Mouse (Mus musculus): ENCODE data around the gene Fam19a4. TPM values are rescaled to one million over a fixed set of nuclear protein-coding genes. Genes with fewer than 3 reads are reported as not detected.

Gene Fam19a4
- 1 to 10 TPM in 1 of 2 experiments, under 1 TPM in 1; 0.69 to 2.0 TPM for total RNA-seq (2021)
- long read RNA-seq, experiment 1, partial matches to known transcripts: 0 of 1 reads
- long read RNA-seq, experiment 1, other reads (novel, unspliced or antisense): 0 of 1 reads
- long read RNA-seq, experiment 2, partial matches to known transcripts: 0 of 1 reads
- long read RNA-seq, experiment 2, other reads (novel, unspliced or antisense): 0 of 1 reads

DNA sequence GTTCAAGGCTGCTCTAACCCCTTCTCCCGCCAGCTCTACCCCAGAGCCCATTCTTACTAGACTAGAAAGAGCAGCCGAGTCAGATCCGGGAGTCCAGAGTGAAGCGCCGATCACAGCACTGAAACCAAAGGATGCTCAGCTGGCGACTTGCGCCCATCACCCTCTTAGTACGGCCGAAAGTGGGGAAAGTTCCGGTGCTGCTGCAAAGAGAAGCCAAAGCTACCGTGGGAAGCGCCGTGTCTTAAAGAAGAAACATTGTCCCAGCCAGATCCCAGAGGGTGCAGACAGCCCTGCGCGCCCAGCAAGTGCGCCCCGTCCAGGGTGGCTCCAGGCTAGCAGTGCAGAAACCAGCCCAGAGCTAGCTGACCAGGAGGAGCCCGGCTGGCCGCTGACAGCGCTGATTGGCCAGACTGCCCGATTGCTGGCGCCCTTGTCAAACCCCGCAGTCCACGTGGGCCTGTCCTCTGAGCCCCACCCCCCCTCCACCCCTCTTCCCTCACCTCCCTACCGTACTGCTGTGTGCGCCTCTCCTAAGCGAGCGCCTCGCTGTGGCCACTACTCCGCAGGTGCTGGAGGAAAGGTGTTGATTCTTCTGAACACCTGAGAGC lies at the start of gene Fam19a4:
Gene Fam19a4, minus strand, starts transcription at position 340 of the 608 bp plus-strand sequence.
- DNase-seq (ENCODE audit: low spot score in 2 of 2): peak in 1 of 2 experiments; percentile 4

DNA sequence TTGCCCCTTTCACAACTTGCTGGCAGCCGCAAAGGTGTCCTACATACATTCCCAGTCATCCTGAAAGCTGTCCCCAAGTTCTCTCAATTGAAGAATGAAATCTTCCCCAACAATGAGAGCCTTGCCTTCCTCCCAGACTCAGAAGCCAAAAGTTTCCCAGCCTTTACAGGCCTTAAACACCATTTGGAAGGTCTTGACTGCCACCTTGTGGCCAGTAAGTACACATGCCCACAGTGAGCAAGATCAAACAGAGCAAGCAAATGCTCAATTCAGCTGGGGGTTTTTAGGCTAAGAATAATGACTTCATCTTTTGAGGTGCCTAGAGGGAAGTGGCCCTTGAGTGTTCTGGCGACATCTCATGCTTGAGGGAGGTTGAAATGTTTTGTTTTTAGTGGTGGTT lies 46.6 kb upstream of the Fam19a4 start:
- DNase-seq (ENCODE audit: low spot score in 2 of 2): peak; percentile 32 to 70

GRCm38 (mm10) chr6:97106106-97106505 lies 45.9 kb upstream of the Fam19a4 start:
- peak in 1 of 2 experiments; percentile 30 for DNase-seq (ENCODE audit: low spot score in 2 of 2)

- no peak for DNase-seq (ENCODE audit: low spot score in 2 of 2)
These were observed 44.1 kb upstream of the Fam19a4 start for GRCm38 (mm10) chr6:97104264-97104852.

GRCm38 (mm10) chr6:97101958-97102702 lies 41.9 kb upstream of the Fam19a4 start:
- DNase-seq (ENCODE audit: low spot score in 2 of 2): no peak

DNA sequence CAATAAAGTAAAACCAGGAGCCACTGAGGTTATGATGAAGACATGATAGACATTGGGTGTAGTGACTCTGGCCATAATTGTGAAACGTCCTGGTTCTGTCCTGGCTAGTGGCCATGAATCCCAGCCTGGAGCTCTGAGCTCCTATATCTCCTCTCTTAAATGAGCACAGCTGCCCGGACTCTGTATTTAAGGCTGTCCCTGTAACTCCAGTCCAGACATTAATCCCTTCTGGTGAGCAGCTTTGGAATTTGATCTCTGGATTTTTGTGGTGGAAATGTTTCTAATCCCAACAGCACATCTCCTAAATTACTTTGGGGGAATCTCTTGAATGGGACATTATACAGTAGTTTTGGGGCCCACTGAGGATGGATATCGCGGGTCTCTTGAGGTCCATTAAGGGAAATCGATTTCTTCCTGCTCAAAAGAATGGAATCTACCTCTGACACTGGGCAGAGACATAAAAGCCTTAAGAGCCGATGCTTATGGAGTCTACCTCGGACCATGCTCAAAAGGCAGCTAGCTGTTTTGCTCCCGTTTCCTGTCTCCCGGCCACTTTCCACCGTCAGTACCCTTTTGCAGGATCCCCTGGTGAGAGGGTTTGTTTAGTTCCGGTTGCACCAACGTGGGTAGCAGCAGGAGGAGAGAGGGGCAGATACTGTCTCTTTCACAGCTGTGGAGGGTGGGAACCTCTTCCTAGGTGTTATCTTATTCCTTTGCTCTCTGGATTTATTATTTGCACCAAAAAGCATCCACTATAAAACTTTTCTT lies 41.2 kb upstream of the Fam19a4 start:
- DNase-seq (ENCODE audit: low spot score in 2 of 2): no peak

GRCm38 (mm10) chr6:97082336-97082735 lies 22.1 kb upstream of the Fam19a4 start:
- DNase-seq (ENCODE audit: low spot score in 2 of 2): no peak

GRCm38 (mm10) chr6:97080016-97080415 lies 19.8 kb upstream of the Fam19a4 start:
- no peak for DNase-seq (ENCODE audit: low spot score in 2 of 2)

DNA sequence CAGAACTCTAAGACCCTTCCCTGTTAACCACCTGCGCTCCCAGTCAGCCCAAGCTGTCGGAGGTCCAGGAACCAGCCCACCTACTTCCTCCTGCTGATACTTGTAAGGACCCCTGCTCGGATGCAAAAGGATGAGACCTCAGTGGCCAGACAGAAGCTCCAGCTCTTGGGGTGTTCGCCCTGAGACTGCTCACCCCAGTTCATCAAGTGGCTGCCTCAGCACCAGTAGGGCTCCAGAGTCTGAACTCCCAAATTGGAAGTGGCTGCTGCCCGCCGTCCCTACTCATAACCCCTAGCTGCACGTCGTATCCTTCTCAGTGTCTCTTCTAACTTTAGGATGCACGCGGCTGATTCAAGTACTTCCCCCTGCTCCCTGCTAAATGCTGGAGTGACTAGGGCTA lies 614 bp downstream of the Fam19a4 start:
- DNase-seq (ENCODE audit: low spot score in 2 of 2): no peak

DNA sequence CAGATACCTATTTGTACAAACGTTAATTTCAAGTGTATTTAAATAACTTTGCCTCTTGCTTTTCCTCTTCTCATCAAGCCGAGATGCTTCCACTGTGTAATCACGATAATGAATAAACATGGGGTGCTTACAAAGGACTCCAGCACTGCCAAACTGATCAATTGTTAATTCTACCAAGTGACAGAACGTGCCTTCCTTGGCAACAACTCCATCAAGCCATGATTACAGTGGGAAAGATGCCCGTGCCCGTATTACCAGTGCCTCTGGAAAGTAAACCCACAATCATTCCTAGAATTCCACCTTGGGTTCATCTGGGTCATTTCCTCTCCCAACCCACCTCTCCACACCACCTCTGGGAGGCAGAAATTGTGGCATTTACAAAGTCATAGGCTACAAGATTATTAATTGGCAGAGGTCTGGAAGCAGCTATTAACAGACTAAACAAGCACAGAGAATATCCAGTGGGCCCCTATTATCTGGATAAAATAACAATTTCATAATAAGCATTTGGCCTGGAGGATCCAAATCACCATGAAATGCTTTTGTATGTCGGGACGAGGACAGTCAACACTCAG lies 7.9 kb downstream of the Fam19a4 start:
- DNase-seq (ENCODE audit: low spot score in 2 of 2): peak in 1 of 2 experiments; percentile 50

DNA sequence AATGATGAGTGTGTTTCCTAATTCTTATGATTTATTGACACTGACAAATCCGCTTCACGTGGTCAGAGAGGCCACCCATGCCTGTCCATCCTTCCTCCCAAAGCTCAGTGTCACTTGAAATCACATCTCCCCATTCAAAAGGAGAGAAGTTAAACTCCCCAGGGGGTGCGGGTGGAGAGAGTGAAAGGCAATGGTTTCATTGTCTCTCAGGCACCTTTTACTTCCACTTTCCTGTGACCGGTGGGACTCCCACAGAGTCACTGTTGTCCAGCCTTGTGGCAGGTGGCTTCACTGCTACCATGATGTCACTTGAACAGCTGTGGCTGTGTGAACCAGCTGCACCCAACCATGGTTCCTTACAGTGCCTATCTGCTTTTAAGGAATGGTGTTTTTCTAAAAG lies 11.8 kb downstream of the Fam19a4 start:
- no peak for DNase-seq (ENCODE audit: low spot score in 2 of 2)

DNA sequence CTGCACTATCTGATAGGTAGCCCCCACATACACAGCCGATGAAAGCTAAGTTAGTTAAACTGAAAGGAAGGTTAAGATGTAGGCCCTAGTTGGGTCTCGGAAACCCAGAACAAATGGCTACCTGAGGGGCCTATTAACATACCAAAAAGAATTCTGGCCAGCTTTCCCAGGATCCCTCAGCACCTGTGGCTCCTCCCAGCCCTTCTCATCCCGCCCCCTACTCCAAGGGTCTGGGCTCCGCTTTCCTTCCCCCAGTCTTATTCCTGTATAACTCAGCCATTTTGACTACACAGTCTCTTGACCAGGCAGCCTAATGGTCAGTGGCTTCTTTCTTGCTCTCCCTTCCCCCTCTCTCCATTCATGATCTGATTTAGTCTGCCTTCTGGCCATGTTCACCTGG lies 13.7 kb downstream of the Fam19a4 start:
- no peak for DNase-seq (ENCODE audit: low spot score in 2 of 2)

DNA sequence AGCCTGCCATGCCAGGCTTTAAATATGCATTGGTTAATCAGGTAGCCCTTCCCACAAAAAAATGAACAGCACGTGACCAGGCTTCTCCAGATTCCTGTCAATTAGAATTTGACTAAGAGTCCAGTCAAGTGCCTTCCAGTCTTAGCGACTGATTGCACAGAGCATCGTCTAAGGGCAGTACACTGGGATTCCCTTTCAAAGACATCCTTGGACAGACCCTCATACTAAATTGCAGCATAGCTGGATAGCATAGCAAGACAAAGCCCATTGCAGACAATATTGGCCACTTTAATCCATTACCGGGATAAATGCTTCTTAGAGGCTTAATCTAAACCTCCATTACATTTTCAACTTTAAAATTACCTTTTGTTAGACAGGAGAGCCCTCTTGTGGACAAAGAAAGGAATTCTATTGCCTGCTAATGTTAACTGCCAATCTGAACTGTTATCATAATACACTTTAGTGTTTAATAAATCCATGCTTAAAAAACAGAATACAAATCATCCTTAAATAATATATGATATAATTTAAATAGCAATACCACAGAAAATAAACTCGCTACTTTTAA lies 33.0 kb downstream of the Fam19a4 start:
- peak; percentile 12 to 59 for DNase-seq (ENCODE audit: low spot score in 2 of 2)

DNA sequence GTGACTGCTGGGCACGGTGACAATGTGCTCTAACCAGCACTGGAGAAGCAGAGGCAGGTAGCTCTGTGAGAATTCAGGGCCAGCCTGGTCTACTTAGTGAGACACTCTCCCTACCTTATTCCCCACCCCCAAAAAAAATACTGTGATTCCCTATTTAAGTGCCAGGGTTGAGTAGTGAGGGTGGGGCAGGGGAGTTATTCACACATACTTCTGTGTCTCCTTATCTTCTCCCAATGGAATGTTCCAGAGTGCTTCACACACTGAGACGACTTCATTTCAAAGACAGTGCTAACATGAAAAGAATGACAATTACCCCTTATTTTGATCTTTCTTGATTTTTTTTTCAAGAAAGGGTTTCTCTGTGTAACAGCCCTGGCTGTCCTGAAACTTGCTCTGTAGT lies 40.9 kb downstream of the Fam19a4 start:
- DNase-seq (ENCODE audit: low spot score in 2 of 2): no peak

DNA sequence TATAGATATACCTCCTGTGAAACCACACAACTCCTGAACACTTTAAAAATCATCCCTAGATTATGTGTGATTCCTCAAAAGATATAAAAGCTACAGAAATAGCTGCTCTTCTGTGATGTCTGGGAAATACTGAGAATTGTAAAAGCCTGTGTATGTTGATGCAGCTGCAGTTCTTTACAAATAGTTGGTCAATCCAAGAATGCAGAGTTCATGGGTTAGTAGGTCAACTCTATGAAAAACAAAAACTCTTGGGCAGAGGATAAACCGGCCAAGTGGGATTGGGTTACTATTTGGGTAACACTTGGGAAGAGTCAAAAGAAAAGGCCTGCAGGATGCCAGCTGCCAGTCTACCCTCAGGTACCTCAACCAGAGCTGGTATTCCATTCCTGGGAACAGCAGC lies 43.5 kb downstream of the Fam19a4 start:
- DNase-seq (ENCODE audit: low spot score in 2 of 2): no peak

GRCm38 (mm10) chr6:97016018-97016417 lies 44.2 kb downstream of the Fam19a4 start:
- no peak for DNase-seq (ENCODE audit: low spot score in 2 of 2)

- peak; percentile 54 to 62 for DNase-seq (ENCODE audit: low spot score in 2 of 2)
These were observed 53.6 kb downstream of the Fam19a4 start for GRCm38 (mm10) chr6:97006513-97007094.

- DNase-seq (ENCODE audit: low spot score in 2 of 2): peak; percentile 41 to 67
These were observed 55.2 kb downstream of the Fam19a4 start for GRCm38 (mm10) chr6:97005038-97005437.

DNA sequence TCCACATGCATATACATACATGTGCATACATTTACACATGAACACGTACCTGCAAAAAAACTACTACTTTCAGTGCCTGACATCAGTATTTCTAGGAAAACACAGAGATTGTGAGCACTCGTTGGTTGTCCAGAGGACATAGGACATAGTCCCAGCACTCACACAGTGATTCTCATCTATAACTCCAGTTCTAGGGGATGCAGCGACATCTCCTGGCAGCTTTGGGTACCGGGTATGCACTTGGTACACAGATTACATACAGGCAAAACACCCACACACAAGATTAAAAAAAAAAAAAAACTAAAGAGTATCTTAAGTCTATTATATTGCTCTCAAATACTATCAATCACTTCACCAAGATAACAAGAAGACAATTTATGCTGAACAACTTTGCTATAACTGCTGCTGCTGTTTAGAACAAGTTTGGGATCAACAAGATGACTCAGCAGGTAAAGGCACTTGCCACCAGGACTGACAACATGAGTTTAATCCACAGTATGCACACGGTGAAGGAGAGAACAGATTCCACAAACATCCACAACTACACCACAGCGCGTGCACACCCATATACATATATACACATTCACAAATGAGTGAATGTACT lies 64.6 kb downstream of the Fam19a4 start:
- DNase-seq (ENCODE audit: low spot score in 2 of 2): no peak

- DNase-seq (ENCODE audit: low spot score in 2 of 2): no peak
These were observed 68.5 kb downstream of the Fam19a4 start for GRCm38 (mm10) chr6:96991741-96992140.

Measured in layer of hippocampus, postnatal 14 days (tissue).